Mouse (Mus musculus) midbrain, embryonic 12.5 days (tissue): ENCODE data around the gene Cutal. TPM values are rescaled to one million over a fixed set of nuclear protein-coding genes. Genes with fewer than 3 reads are reported as not detected.

ENCODE experiments used
- ATAC-seq: fragments of 200-750 bp; cut with Nextera tagmentation; 2 replicates; pipeline ENCODE4 v1.8.0; 2017; ENCODE audit warnings: low read depth, moderate TSS enrichment, moderate library complexity; ENCODE audit not compliant: low FRiP score
- H3K27ac ChIP-seq: fragments of 300-500 bp; sonication (generic); replicated peaks from 2 replicates; pipeline ENCODE4 v1.5.1; 2016; ENCODE audit warnings: mild to moderate bottlenecking
- H3K27me3 ChIP-seq: fragments of 300-500 bp; sonication (generic); 2 replicates; pipeline ENCODE4 v1.6.1; 2016; ENCODE audit warnings: mild to moderate bottlenecking
- H3K36me3 ChIP-seq: fragments of 300-500 bp; sonication (generic); 2 replicates; pipeline ENCODE4 v1.6.1; 2016
- H3K4me1 ChIP-seq: fragments of 300-500 bp; sonication (generic); 2 replicates; pipeline ENCODE4 v1.6.1; 2016
- H3K4me2 ChIP-seq: fragments of 300-500 bp; sonication (generic); replicated peaks from 2 replicates; pipeline ENCODE4 v1.6.1; 2016; ENCODE audit warnings: mild to moderate bottlenecking, moderate library complexity
- H3K4me3 ChIP-seq: fragments of 300-500 bp; sonication (generic); 2 replicates; pipeline ENCODE4 v1.5.1; 2016; ENCODE audit warnings: mild to moderate bottlenecking
- H3K9ac ChIP-seq: fragments of 300-500 bp; sonication (generic); replicated peaks from 2 replicates; pipeline ENCODE4 v1.6.1; 2016; ENCODE audit warnings: mild to moderate bottlenecking, moderate library complexity
- H3K9me3 ChIP-seq: fragments of 300-500 bp; sonication (generic); 2 replicates; pipeline ENCODE4 v1.6.1; 2016; ENCODE audit warnings: mild to moderate bottlenecking
- WGBS: fragments of 180-500 bp; shearing (Covaris S2); methylation state at CpG from one replicate; pipeline ENCODE4 v1.1.7; 2016; 5-methylcytosine and 5-hydroxymethylcytosine counted together
- polyA plus RNA-seq: library from polyadenylated mRNA; unstranded; fragments of >200 nt; fragmentation: Nextera tagmentation; extraction: Ambion mirVana; gene quantifications from 2 replicates; pipeline ENCODE4 v1.2.1, GENCODE M21; 2016

The Cutal gene
- polyA plus RNA-seq, 1 experiment from 2014 or later: 0.28 TPM

DNA sequence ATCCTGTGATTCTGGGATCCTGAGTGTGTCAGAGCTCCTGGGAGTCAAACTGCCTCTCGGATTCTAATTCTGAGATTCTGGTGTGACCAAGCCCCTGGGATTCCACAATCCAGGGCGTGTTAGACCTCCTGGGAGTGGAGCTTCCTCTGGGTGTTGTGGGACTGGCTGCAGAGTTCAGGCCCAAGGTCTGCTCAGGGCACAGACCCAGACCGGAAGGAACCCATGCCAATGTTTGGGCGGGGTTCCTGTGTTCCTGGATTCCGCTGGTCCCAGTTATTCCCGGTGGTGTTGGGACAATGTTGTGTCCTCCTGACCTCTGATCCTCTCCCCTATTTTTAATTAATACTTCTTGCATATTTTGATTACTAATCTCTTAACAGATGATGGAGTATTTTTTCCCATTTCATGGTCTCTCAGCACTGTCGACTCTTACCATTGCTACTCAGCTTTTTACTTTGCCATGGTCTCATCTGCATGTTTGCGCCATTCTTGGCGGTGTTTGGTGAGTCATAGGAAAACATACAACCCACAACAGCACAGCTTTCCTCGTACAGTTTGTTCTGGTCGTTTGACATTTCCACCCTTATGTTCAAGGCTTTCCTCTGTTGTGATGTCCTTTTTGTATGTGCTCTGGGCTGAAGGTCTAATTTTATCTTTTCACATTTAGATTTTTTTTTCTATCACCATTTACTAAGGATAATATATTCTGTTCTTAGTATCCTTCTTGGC, 30.8 kb upstream of the Cutal start:
- H3K36me3 ChIP-seq: no peaks in the 10 kb centered on the region
- H3K9me3 ChIP-seq: no peaks in the 10 kb centered on the region
- H3K4me2 ChIP-seq: no peak overlapping the region
- no peak overlapping the region for H3K27ac ChIP-seq
- H3K4me3 ChIP-seq: no peak overlapping the region
- H3K27me3 ChIP-seq: no peaks in the 10 kb centered on the region
- H3K9ac ChIP-seq: no peak overlapping the region
- no peaks in the 10 kb centered on the region for H3K4me1 ChIP-seq
- ATAC-seq: no peak
- WGBS: 87% methylated on average over 11 of the region's 11 CpGs

DNA sequence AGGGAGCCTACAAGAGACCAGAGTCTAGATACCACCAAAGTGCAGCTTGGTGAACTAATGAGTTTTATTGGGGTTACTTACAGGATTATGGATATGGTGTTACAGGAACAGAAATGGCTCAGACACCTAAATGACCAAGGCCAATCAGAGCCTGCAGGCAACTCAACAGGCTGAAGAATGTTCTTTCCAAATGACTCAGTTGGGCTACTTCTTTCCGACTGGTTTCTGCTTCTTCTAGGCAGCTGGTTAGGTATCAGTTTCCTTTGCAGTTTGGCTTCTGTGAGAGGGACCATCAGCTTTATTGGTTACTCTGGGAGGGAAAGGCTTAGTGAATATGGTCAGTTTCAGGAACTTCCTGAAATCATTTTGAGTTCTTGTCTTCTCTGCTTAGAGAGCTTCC, 26.5 kb upstream of the Cutal start:
- no peak for ATAC-seq
- Histone ChIP-seq H3K9ac (no peak overlapping the region), H3K4me1 (no peaks in the 10 kb centered on the region), H3K36me3 (peaks cover 32% of the 10 kb centered on the region), H3K4me3 (no peak overlapping the region), H3K9me3 (no peaks in the 10 kb centered on the region), H3K4me2 (no peak overlapping the region), H3K27me3 (no peaks in the 10 kb centered on the region), H3K27ac (no peak overlapping the region)
- 77% methylated on average over 1 of the region's 1 CpGs for WGBS

DNA sequence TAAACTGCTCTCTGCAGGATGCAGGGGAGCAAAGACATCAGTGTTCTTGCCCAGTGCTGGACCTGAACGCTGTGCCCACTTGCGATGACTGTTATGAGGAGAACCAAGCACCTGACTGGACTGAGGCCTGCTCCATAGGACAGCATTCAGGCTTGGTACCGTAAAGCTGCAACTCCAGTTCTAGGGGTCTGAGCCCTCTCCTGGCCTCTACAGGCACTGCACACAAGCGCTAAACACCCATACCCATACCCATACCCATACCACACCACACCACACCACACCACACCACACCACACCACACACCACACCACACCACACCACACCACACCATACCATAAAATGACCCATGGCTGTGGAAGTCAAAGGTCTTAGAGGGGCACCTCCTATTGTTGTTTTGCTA, 18.9 kb upstream of the Cutal start:
- H3K27me3 ChIP-seq: no peaks in the 10 kb centered on the region
- H3K4me1 ChIP-seq: no peaks in the 10 kb centered on the region
- no peak for ATAC-seq
- peaks cover 97% of the 10 kb centered on the region for H3K36me3 ChIP-seq
- H3K9ac ChIP-seq: no peak overlapping the region
- H3K4me2 ChIP-seq: no peak overlapping the region
- H3K9me3 ChIP-seq: no peaks in the 10 kb centered on the region
- no peak overlapping the region for H3K4me3 ChIP-seq
- H3K27ac ChIP-seq: no peak overlapping the region
- whole genome bisulfite sequencing: 93% methylated on average over 4 of the region's 4 CpGs

DNA sequence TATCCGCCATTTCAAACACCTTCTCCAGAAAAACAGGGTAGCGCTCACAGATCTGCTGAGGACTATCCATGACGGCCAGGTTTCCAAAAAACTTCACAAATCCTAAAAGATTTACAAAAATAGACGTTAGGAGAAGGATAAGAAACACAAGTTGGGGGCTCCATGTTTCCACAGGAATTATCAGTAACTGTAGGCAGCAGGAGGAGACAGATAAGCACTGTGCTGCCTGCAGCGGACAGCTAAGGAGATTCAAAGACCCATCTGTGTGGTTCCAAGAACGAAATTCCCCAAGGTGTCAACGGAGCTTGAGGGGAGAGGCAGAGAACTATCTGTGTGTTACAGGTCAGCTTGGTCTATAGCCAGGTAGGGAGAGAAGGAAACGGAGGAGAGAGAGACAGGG, 16.5 kb upstream of the Cutal start:
- ATAC-seq: no peak
- no peaks in the 10 kb centered on the region for H3K4me1 ChIP-seq
- H3K27me3 ChIP-seq: no peaks in the 10 kb centered on the region
- H3K4me2 ChIP-seq: no peak overlapping the region
- H3K36me3 ChIP-seq: peaks cover 93% of the 10 kb centered on the region
- 94% methylated on average over 8 of the region's 8 CpGs for WGBS
- no peaks in the 10 kb centered on the region for H3K9me3 ChIP-seq
- H3K4me3 ChIP-seq: no peak overlapping the region
- H3K9ac ChIP-seq: no peak overlapping the region
- H3K27ac ChIP-seq: no peak overlapping the region

DNA sequence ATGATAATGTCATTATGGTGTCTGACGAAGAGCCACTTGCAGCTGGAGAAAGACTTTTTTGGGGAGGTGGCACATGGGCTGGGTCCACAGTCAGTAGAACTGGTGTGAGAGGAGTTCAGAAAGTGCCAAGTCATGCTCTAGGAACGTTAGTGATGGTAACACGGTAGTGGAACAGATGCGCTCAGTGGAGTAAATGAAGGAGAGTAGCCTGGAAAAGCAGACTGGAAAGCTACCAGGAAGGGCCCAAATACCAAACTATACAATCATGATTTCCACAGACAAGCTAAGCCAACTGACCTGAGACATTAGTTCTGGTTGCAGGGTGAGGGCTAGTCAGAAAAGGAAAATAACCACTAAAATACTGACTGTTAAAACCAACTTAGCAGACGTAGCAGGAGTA, 4.5 kb upstream of the Cutal start:
- peak overlapping the region; percentile 81 for H3K4me3 ChIP-seq
- WGBS: 49% methylated on average over 5 of the region's 5 CpGs
- H3K36me3 ChIP-seq: peaks cover 13% of the 10 kb centered on the region
- no peak overlapping the region for H3K27ac ChIP-seq
- H3K9me3 ChIP-seq: no peaks in the 10 kb centered on the region
- no peak for ATAC-seq
- peaks cover 31% of the 10 kb centered on the region for H3K4me1 ChIP-seq
- H3K27me3 ChIP-seq: peaks cover 23% of the 10 kb centered on the region
- H3K9ac ChIP-seq: peak overlapping the region; percentile 52
- peak overlapping the region; percentile 68 for H3K4me2 ChIP-seq

DNA sequence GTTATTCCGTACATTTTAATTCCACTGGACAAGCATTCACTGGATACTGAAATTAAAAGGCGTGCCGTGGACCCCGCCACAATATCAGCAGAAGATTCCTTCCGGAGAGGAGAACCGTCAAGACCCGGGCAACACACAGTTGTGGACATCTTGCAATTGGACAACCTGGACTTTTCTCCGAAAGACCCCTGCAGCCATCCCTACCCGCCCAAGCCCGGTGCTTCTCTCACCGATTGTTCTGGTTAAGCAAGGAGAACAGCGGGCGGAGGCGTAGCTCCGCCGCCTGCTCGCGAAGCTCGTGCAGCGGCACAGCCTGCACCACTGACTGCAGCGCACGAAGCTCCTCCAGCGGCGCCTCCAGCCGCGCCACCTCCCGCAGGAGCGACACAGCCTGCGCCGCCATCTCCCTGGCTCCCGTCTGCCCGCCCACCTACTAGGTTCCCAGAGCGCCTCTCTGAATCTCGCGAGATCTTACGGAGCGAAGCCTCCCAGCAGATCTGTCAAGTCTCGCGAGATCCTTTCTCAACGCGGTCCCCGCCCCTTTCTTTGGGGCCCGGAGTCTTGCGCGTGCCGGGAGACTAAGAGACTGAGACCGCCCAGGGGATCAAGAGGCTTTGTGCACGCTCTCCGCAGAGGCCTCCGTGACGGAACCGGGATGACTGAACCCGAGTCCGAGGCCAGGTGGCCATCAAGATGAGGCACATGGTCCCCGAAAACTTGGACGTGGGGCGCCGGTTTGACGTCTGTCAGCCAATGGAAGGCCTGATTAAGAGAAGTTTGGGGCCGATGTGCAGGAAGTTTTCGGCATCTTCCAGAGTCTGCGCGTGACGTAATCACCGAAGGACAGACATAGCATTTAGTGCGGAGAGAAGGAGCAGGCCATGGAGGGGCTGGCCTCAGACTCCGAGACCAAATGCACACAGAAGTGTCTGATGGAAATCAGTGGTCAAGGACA, 3.4 kb upstream of the Cutal start:
- WGBS: under 1% methylated on average over 67 of the region's 67 CpGs
- Histone ChIP-seq H3K36me3 (peaks cover 2% of the 10 kb centered on the region), H3K4me1 (peaks cover 31% of the 10 kb centered on the region), H3K4me2 (peak overlapping the region; percentile 68), H3K27me3 (peaks cover 28% of the 10 kb centered on the region), H3K9ac (peak overlapping the region; percentile 89), H3K9me3 (no peaks in the 10 kb centered on the region), H3K27ac (peak overlapping the region; percentile 93), H3K4me3 (peak overlapping the region; percentile 81)
- peak; percentile 98 for ATAC-seq

DNA sequence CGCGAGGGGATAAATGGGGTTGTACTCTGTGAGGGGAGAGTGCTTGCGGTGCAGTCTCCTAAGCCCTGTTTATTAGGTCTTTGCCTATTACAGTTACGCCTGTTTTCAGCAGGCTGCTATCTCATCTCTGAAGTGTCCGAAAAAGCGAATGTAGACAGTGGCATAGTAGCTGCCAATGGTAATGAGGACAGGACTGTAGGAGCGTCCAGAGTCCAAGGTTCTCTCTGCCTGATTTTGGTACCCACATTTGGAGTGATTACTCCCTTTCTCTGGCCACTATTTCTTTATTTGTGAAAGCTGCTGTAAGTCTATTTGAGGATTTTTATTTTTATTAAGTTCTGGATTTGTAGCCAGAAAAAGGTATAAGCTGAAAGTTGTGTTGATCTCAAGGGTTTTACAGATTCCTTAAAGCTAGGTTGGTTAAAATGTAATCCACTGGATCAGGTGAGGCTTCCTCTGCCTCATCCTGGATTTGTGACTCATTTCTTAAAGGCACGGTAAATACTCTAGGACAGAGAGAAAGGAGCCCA, 685 bp downstream of the Cutal start, which contains the start of gene Psmd5:
Gene Psmd5 (minus strand): TSS at position 153 of the 530 bp plus-strand sequence.
- ATAC-seq: no peak
- Histone ChIP-seq H3K4me3 (no peak within 1 kb of the TSS), H3K27ac (no peak within 1 kb of the TSS), H3K36me3 (no peaks in the 10 kb centered on the region), H3K4me1 (peaks cover 7% of the 10 kb centered on the region), H3K9me3 (no peaks in the 10 kb centered on the region), H3K9ac (peak within 1 kb of the TSS; percentile 20; the same call in 1 of the 2 replicates), H3K4me2 (peak within 1 kb of the TSS; percentile 32), H3K27me3 (peaks cover 47% of the 10 kb centered on the region)
- WGBS: 12% methylated on average over 8 of the region's 8 CpGs

DNA sequence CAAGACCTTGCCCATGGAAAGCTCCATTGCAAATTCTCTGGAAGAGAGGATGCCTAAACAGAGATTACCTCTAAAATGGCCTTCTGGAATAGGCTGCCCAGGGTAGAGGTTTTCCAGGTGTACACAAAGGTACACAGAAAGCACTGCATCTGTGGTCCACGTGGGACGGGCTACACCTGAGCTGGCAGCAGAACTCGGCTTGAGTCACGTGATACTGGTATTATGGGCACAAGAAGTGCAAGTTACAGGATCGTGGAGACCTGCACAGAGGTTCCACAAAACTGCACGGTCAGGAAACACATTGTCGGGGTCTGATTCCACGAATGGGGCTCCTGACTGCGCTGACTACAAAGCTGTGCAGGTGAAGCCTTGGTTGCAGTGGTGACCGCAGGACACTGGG, 5.9 kb downstream of the Cutal start:
- Histone ChIP-seq H3K4me1 (no peaks in the 10 kb centered on the region), H3K27ac (no peak overlapping the region), H3K36me3 (no peaks in the 10 kb centered on the region), H3K27me3 (peaks cover 27% of the 10 kb centered on the region), H3K4me2 (no peak overlapping the region), H3K9ac (no peak overlapping the region), H3K4me3 (no peak overlapping the region), H3K9me3 (no peaks in the 10 kb centered on the region)
- 86% methylated on average over 10 of the region's 10 CpGs for WGBS
- ATAC-seq: no peak

DNA sequence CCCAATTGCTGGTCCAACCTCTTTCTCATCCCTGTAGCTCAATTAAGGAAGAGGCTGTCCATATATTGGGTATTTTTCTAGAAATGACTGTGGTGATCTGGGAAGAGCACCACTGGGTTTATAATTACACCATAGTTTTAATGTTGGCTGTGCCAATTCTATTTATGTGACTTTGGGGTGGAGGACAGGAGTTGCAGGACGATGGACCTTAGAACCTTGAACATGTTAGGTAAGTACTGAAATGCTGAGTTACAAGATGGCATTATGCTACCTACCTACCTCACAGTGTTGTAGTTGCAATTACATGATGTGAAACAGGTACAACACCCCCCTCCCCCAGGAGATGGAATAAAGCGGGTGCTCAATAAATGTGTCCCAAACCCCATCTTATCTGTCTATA, 8.6 kb downstream of the Cutal start:
- H3K27ac ChIP-seq: no peak overlapping the region
- H3K36me3 ChIP-seq: no peaks in the 10 kb centered on the region
- no peak overlapping the region for H3K9ac ChIP-seq
- H3K4me2 ChIP-seq: no peak overlapping the region
- no peaks in the 10 kb centered on the region for H3K9me3 ChIP-seq
- WGBS: 95% methylated on average over 2 of the region's 2 CpGs
- H3K4me1 ChIP-seq: no peaks in the 10 kb centered on the region
- H3K4me3 ChIP-seq: no peak overlapping the region
- ATAC-seq: no peak
- peaks cover 11% of the 10 kb centered on the region for H3K27me3 ChIP-seq

DNA sequence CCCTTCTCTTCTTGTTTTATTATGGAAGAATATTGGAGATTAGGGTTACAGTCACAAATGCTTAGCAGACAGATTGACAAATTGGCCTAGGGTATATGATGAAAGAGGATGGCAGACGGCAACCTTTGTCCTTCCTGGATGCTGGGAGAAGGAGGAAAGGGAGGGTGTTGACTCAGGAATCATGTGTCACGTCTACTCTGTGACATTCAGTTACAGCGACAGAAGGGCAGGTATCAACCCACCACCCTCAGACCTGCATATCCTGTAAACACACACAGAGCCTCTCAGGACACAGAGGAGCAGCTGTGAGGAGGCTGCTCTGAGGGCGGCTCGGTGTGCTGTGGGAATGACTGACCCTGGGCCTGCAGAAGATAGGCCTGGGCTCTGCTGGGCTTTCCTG, 9.0 kb downstream of the Cutal start:
- ATAC-seq: no peak
- 66% methylated on average over 5 of the region's 5 CpGs for WGBS

DNA sequence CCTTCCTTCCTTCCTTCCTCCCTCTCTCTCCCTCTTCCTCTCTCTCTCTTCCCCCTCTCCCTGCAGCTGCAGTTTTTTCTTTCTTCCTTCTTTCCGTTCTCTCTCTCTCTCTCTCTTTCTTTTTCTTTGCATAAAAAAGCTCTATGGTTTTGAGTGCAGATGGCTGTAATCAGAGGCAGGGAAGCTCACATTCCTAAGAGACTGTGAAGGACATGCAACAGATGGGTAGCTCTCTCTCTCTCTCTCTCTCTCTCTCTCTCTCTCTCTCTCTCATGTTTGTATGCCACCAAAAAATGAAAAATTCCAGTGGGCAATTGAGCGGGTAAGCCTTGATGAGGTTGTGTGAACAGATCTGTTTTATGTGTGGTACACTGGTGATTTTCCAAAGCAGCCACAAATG, 10.0 kb downstream of the Cutal start:
- H3K9me3 ChIP-seq: no peaks in the 10 kb centered on the region
- no peak for ATAC-seq
- H3K27ac ChIP-seq: no peak overlapping the region
- no peak overlapping the region for H3K9ac ChIP-seq
- H3K4me2 ChIP-seq: no peak overlapping the region
- no peaks in the 10 kb centered on the region for H3K4me1 ChIP-seq
- WGBS: 68% methylated on average over 2 of the region's 2 CpGs
- no peak overlapping the region for H3K4me3 ChIP-seq
- no peaks in the 10 kb centered on the region for H3K36me3 ChIP-seq
- H3K27me3 ChIP-seq: peaks cover 11% of the 10 kb centered on the region

More for the DNA sequence above, 9.0 kb downstream of the Cutal start:
- H3K9me3 ChIP-seq: no peaks in the 10 kb centered on the region
- no peak overlapping the region for H3K27ac ChIP-seq
- no peak overlapping the region for H3K4me3 ChIP-seq
- no peak overlapping the region for H3K4me2 ChIP-seq
- peaks cover 11% of the 10 kb centered on the region for H3K27me3 ChIP-seq
- no peaks in the 10 kb centered on the region for H3K36me3 ChIP-seq
- H3K4me1 ChIP-seq: no peaks in the 10 kb centered on the region
- no peak overlapping the region for H3K9ac ChIP-seq

DNA sequence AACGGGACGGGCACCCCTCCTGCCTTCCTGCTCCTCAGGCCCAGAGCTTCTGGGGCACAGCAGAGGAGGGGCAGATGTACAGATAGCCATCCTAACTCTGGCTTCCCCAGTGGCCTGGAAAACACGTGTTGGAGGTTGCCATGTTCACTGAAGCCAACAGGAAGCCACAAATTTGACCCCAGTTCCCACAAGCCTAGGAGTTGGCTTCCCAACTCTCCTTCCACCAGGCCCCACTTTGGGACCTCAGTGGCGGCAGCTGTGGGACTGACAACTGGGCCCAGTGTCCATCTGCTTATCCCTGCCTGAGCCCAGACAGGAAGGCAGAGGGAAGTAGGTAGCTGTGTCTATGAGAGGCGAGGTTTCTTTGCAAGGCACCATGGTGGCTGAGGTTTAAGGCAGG, 19.8 kb downstream of the Cutal start:
- no peak overlapping the region for H3K4me2 ChIP-seq
- no peak overlapping the region for H3K27ac ChIP-seq
- H3K9ac ChIP-seq: no peak overlapping the region
- no peak overlapping the region for H3K4me3 ChIP-seq
- H3K9me3 ChIP-seq: no peaks in the 10 kb centered on the region
- WGBS: 79% methylated on average over 5 of the region's 5 CpGs
- no peaks in the 10 kb centered on the region for H3K4me1 ChIP-seq
- no peaks in the 10 kb centered on the region for H3K36me3 ChIP-seq
- ATAC-seq: no peak
- H3K27me3 ChIP-seq: no peaks in the 10 kb centered on the region
